Mouse (Mus musculus): ENCODE data around the gene Urah. TPM values are rescaled to one million over a fixed set of nuclear protein-coding genes. Genes with fewer than 3 reads are reported as not detected.

The Urah gene
- polyA plus RNA-seq, 1 experiment from 2014 or later: 52.2 TPM

DNA sequence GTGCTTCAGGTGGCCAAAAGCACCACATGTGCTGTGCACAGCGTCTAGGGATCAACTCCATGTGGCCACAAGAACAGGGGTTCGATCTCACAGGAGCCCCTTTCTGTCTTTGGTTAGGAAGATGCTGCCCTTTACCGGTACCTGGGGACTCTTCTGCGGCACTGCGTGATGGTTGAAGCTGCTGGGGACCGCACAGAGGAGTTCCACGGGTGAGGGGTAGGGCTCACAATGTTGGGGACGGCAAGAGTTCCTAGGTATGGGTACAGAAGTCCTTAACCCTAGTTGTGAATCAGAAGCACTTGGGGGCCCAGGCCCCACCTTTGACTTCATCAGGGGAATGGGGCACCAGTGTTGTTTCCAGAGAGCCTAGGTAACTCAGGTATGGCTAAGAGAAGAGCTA lies 23.9 kb downstream of the Urah start:
- Histone ChIP-seq H3K36me3 (ENCODE audit: control insufficient read depth, insufficient read depth) (peaks cover 45% of the 10 kb centered on the region), H3K27me3 (replicated peaks; ENCODE audit: control insufficient read depth, insufficient read depth, low read length) (no peaks in the 10 kb centered on the region), H3K4me1 (replicated peaks; ENCODE audit: control insufficient read depth, insufficient read depth, low read length) (0 out of 2 replicates have a peak, but pooled peaks cover 8% of the 10 kb centered on the region), H3K9me3 (ENCODE audit: control insufficient read depth) (no peaks in the 10 kb centered on the region), H3K27ac (ENCODE audit: low read depth, low read length) (no peak overlapping the region), H3K4me3 (ENCODE audit: low read depth, low read length) (no peak overlapping the region), H3K4me2 (replicated peaks; ENCODE audit: low read depth) (peak overlapping the region; percentile 92), H3K9ac (ENCODE audit: low read depth, low read length) (no peak overlapping the region)
- 96% methylated on average over 8 of the region's 8 CpGs for WGBS
- TF ChIP-seq CTCF (IDR thresholded peaks at IDR 0.05; ENCODE audit: low read depth): no peak
- ATAC-seq: no peak

- Histone ChIP-seq H3K4me3 (ENCODE audit: low read depth, low read length) (no peak overlapping the region), H3K9ac (ENCODE audit: low read depth, low read length) (no peak overlapping the region), H3K27me3 (replicated peaks; ENCODE audit: control insufficient read depth, insufficient read depth, low read length) (no peaks in the 10 kb centered on the region), H3K27ac (ENCODE audit: low read depth, low read length) (no peak overlapping the region), H3K4me1 (replicated peaks; ENCODE audit: control insufficient read depth, insufficient read depth, low read length) (0 out of 2 replicates have a peak, but pooled peaks cover 8% of the 10 kb centered on the region), H3K9me3 (ENCODE audit: control insufficient read depth) (no peaks in the 10 kb centered on the region), H3K36me3 (ENCODE audit: control insufficient read depth, insufficient read depth) (peaks cover 46% of the 10 kb centered on the region), H3K4me2 (replicated peaks; ENCODE audit: low read depth) (no peak overlapping the region)
- TF ChIP-seq CTCF (IDR thresholded peaks at IDR 0.05; ENCODE audit: low read depth): no peak
- WGBS: 85% methylated on average over 6 of the region's 6 CpGs
- ATAC-seq: no peak
Measured at GRCm38 (mm10) chr7:140859997-140860396, 25.2 kb downstream of the Urah start.

- Histone ChIP-seq H3K4me1 (replicated peaks; ENCODE audit: control insufficient read depth, insufficient read depth, low read length) (0 out of 2 replicates have a peak, but pooled peaks cover 4% of the 10 kb centered on the region), H3K9me3 (ENCODE audit: control insufficient read depth) (no peaks in the 10 kb centered on the region), H3K9ac (ENCODE audit: low read depth, low read length) (no peak overlapping the region), H3K27me3 (replicated peaks; ENCODE audit: control insufficient read depth, insufficient read depth, low read length) (no peaks in the 10 kb centered on the region), H3K36me3 (ENCODE audit: control insufficient read depth, insufficient read depth) (peaks cover 46% of the 10 kb centered on the region), H3K27ac (ENCODE audit: low read depth, low read length) (no peak overlapping the region), H3K4me2 (replicated peaks; ENCODE audit: low read depth) (no peak overlapping the region), H3K4me3 (ENCODE audit: low read depth, low read length) (no peak overlapping the region)
- TF ChIP-seq CTCF (IDR thresholded peaks at IDR 0.05; ENCODE audit: low read depth): no peak
- WGBS: 84% methylated on average over 5 of the region's 5 CpGs
- no peak for ATAC-seq
Measured at GRCm38 (mm10) chr7:140860728-140861127, 25.9 kb downstream of the Urah start.

DNA sequence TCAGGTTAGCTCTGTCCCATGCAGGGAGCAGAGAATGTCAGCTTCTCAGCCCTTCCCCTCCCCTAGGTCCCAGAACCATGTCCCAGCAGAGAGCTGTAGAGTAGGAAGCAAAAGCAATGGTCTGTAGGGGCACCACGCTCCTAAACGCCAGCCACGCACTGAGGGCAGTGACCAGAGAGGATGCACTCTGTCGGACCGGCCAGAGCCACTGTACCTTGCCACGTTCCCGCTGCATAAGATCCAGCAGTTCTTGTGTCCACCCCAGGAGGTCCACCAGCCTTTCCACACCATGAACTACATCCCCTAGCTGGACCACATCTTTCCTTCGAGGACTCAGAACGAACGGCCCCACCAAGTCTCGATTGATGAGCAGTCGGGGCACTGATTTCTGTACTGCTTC lies 29.9 kb downstream of the Urah start:
- no peak for ATAC-seq
- H3K27me3 ChIP-seq (replicated peaks; ENCODE audit: control insufficient read depth, insufficient read depth, low read length): no peaks in the 10 kb centered on the region
- no peak for TF ChIP-seq CTCF (IDR thresholded peaks at IDR 0.05; ENCODE audit: low read depth)
- H3K27ac ChIP-seq (ENCODE audit: low read depth, low read length): no peak overlapping the region
- H3K36me3 ChIP-seq (ENCODE audit: control insufficient read depth, insufficient read depth): peaks cover 49% of the 10 kb centered on the region
- no peaks in the 10 kb centered on the region for H3K9me3 ChIP-seq (ENCODE audit: control insufficient read depth)
- no peaks in the 10 kb centered on the region for H3K4me1 ChIP-seq (replicated peaks; ENCODE audit: control insufficient read depth, insufficient read depth, low read length)
- H3K4me2 ChIP-seq (replicated peaks; ENCODE audit: low read depth): no peak overlapping the region
- 92% methylated on average over 12 of the region's 12 CpGs for whole genome bisulfite sequencing
- no peak overlapping the region for H3K9ac ChIP-seq (ENCODE audit: low read depth, low read length)
- no peak overlapping the region for H3K4me3 ChIP-seq (ENCODE audit: low read depth, low read length)

DNA sequence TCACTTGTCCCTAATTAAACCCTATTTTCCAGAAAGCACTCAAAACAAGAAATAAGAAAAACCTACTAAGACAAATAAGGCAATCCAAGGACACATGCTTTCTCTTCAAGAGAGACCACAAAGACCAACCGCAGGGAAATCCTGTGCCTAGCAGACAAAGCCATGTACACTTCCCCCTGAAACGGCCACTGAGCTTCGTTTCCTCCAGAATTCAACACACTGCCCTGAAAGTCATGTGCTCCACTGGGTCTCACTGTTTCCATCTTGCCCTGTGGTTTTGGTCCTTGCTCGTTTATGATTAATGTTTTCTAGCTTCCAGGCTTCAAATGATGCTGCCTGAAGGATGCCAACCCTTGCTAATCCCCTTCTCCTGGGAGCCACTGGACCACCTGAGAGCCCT lies 39.4 kb downstream of the Urah start:
- WGBS: 93% methylated on average over 4 of the region's 4 CpGs
- no peak for TF ChIP-seq CTCF (IDR thresholded peaks at IDR 0.05; ENCODE audit: low read depth)
- no peaks in the 10 kb centered on the region for H3K4me1 ChIP-seq (replicated peaks; ENCODE audit: control insufficient read depth, insufficient read depth, low read length)
- H3K36me3 ChIP-seq (ENCODE audit: control insufficient read depth, insufficient read depth): peaks cover 51% of the 10 kb centered on the region
- no peaks in the 10 kb centered on the region for H3K27me3 ChIP-seq (replicated peaks; ENCODE audit: control insufficient read depth, insufficient read depth, low read length)
- H3K9ac ChIP-seq (ENCODE audit: low read depth, low read length): no peak overlapping the region
- H3K4me2 ChIP-seq (replicated peaks; ENCODE audit: low read depth): no peak overlapping the region
- H3K4me3 ChIP-seq (ENCODE audit: low read depth, low read length): no peak overlapping the region
- ATAC-seq: no peak
- no peak overlapping the region for H3K27ac ChIP-seq (ENCODE audit: low read depth, low read length)
- no peaks in the 10 kb centered on the region for H3K9me3 ChIP-seq (ENCODE audit: control insufficient read depth)

- Histone ChIP-seq H3K4me3 (ENCODE audit: low read depth, low read length) (no peak overlapping the region), H3K9me3 (ENCODE audit: control insufficient read depth) (no peaks in the 10 kb centered on the region), H3K4me1 (replicated peaks; ENCODE audit: control insufficient read depth, insufficient read depth, low read length) (peaks cover 2% of the 10 kb centered on the region; the same call in 1 of the 2 replicates), H3K27ac (ENCODE audit: low read depth, low read length) (no peak overlapping the region), H3K4me2 (replicated peaks; ENCODE audit: low read depth) (no peak overlapping the region), H3K36me3 (ENCODE audit: control insufficient read depth, insufficient read depth) (peaks cover 42% of the 10 kb centered on the region), H3K9ac (ENCODE audit: low read depth, low read length) (no peak overlapping the region), H3K27me3 (replicated peaks; ENCODE audit: control insufficient read depth, insufficient read depth, low read length) (no peaks in the 10 kb centered on the region)
- no peak for ATAC-seq
- WGBS: 81% methylated on average over 6 of the region's 6 CpGs
- no peak for TF ChIP-seq CTCF (IDR thresholded peaks at IDR 0.05; ENCODE audit: low read depth)
Measured at GRCm38 (mm10) chr7:140877364-140877763, 42.5 kb downstream of the Urah start.

DNA sequence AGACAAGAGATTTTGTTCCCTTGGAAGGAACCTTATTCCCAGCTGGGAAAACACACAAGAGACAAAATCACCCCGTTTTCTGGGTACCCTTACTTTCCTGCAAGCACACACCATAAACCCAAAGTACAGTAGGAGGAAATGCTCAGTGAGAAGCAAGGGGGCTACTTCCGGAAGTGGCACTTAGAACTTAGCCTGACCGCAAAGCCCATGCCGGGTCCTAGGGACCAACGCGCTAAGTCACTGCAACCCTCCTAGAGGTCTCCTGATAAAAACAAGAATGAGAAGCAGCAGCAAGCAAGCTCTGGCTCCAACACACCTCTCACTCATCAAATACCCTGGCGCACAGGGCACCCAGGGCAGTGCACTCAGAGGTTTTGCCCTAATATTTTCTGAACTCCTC lies 44.5 kb downstream of the Urah start:
- no peak for TF ChIP-seq CTCF (IDR thresholded peaks at IDR 0.05; ENCODE audit: low read depth)
- H3K9ac ChIP-seq (ENCODE audit: low read depth, low read length): no peak overlapping the region
- ATAC-seq: no peak
- 0 out of 2 replicates have a peak overlapping the region, but pooled peaks have one; percentile 17 for H3K4me2 ChIP-seq (replicated peaks; ENCODE audit: low read depth)
- H3K4me3 ChIP-seq (ENCODE audit: low read depth, low read length): no peak overlapping the region
- no peaks in the 10 kb centered on the region for H3K27me3 ChIP-seq (replicated peaks; ENCODE audit: control insufficient read depth, insufficient read depth, low read length)
- 87% methylated on average over 7 of the region's 7 CpGs for WGBS
- H3K36me3 ChIP-seq (ENCODE audit: control insufficient read depth, insufficient read depth): peaks cover 32% of the 10 kb centered on the region
- no peaks in the 10 kb centered on the region for H3K9me3 ChIP-seq (ENCODE audit: control insufficient read depth)
- H3K4me1 ChIP-seq (replicated peaks; ENCODE audit: control insufficient read depth, insufficient read depth, low read length): peaks cover 2% of the 10 kb centered on the region; the same call in 1 of the 2 replicates
- H3K27ac ChIP-seq (ENCODE audit: low read depth, low read length): no peak overlapping the region

Measured in intestine, postnatal 0 days (tissue).